Mouse (Mus musculus): Measurements from ENCODE around the gene C1galt1. TPM values are rescaled to one million over a fixed set of nuclear protein-coding genes. Genes with fewer than 3 reads are reported as not detected.

Gene C1galt1
- polyA plus RNA-seq (2012; fragmentation: generic; extraction: Trizol): under 1 TPM; 0.21 to 0.80 TPM

GRCm38 (mm10) chr6:7844802-7845679, at the start of gene C1galt1:
Gene C1galt1, plus strand, starts transcription at chr6:7844842.

Other genes starting within 250 kb of the C1galt1 start
- 10 to 100 TPM; 23.1 to 86.6 TPM for gene Asns, start 151.6 kb upstream of the C1galt1 start, polyA plus RNA-seq (2012; fragmentation: generic; extraction: Trizol)

Measured in C3H10T1/2 (cell line).